Mouse (Mus musculus) kidney, adult 2 months (tissue): Measurements from ENCODE around the gene Gal3st1.
"Not testable (repeated sequence)": the region's sequence is repeated elsewhere in the genome, so short reads cannot be mapped to it uniquely, and the experiment has no call there.

ENCODE experiments used
- CTCF ChIP-seq: fragments of 200-500 bp; conservative IDR thresholded peaks from 2 replicates; pipeline ENCODE4 v1.5.1; 2011; ENCODE audit warnings: low read depth, mild to moderate bottlenecking, control low read depth, low read length, moderate library complexity, mixed read lengths; ENCODE audit not compliant: insufficient read depth, insufficient read length
- POLR2A ChIP-seq: fragments of 200-500 bp; IDR thresholded peaks from one replicate; pipeline ENCODE4 v1.6.1; 2011; ENCODE audit warnings: low read depth, low read length, control low read depth

GRCm38 (mm10) chr11:3954876-3955275, 28.6 kb upstream of the Gal3st1 start:
- TF ChIP-seq POLR2A, CTCF: not testable (repeated sequence)
